Mouse (Mus musculus): ENCODE measurements around the gene Krt26. TPM values are rescaled to one million over a fixed set of nuclear protein-coding genes. Genes with fewer than 3 reads are reported as not detected.

Krt26 gene
- not detected in 2 replicates for polyA plus RNA-seq (2012; rRNA removed)

GRCm38 (mm10) chr11:99337866-99338265, at the start of gene Krt26:
Krt26 (minus strand) TSS chr11:99337966.

GRCm38 (mm10) chr11:99374803-99375202, 37.0 kb upstream of the Krt26 start, which contains the start of gene Krt28:
Krt28 (minus strand) TSS chr11:99374903.

GRCm38 (mm10) chr11:99351004-99351403, 13.2 kb upstream of the Krt26 start, which contains the start of gene Krt27:
Krt27 (minus strand) TSS chr11:99351104.

GRCm38 (mm10) chr11:99322851-99323250, 14.9 kb downstream of the Krt26 start, which contains the start of gene Krt25:
Krt25 (minus strand) TSS chr11:99322951.

GRCm38 (mm10) chr11:99284833-99285312, 52.9 kb downstream of the Krt26 start, which contains the start of gene Krt24:
Krt24 (minus strand) TSS chr11:99285262.

Other genes with a start within 250 kb of the Krt26 start
- 0.39 and 0.40 TPM in 2 replicates for gene Tns4, start 248.7 kb downstream of the Krt26 start, polyA plus RNA-seq (2012; rRNA removed)
- 0.63 and 0.85 TPM in 2 replicates for gene Ccr7, start 182.9 kb downstream of the Krt26 start, polyA plus RNA-seq (2012; rRNA removed)
- 38.1 and 45.5 TPM in 2 replicates for gene Smarce1, start 106.9 kb downstream of the Krt26 start, polyA plus RNA-seq (2012; rRNA removed)
- 0.05 and 0.12 TPM in 2 replicates for gene Krt222, start 93.9 kb downstream of the Krt26 start, polyA plus RNA-seq (2012; rRNA removed)
- not detected in 2 replicates for gene Krt24, start 52.7 kb downstream of the Krt26 start, polyA plus RNA-seq (2012; rRNA removed)
- gene Krt25, start 15.0 kb downstream of the Krt26 start, polyA plus RNA-seq (2012; rRNA removed): 0.03 TPM in 1 of 2 replicates, not detected in the other
- gene Krt27, start 13.1 kb upstream of the Krt26 start, polyA plus RNA-seq (2012; rRNA removed): not detected in 2 replicates
- not detected in 2 replicates for gene Krt28, start 36.9 kb upstream of the Krt26 start, polyA plus RNA-seq (2012; rRNA removed)
- gene Krt10, start 51.4 kb upstream of the Krt26 start, polyA plus RNA-seq (2012; rRNA removed): 1.5 and 1.7 TPM in 2 replicates
- 0.05 TPM in 1 of 2 replicates, not detected in the other for gene Krt12, start 84.3 kb upstream of the Krt26 start, polyA plus RNA-seq (2012; rRNA removed)
- 12.1 and 18.7 TPM in 2 replicates for gene Krt20, start 100.2 kb upstream of the Krt26 start, polyA plus RNA-seq (2012; rRNA removed)
- gene Krt23, start 155.2 kb upstream of the Krt26 start, polyA plus RNA-seq (2012; rRNA removed): 4.7 and 5.5 TPM in 2 replicates
- not detected in 2 replicates for gene Krt39, start 183.4 kb upstream of the Krt26 start, polyA plus RNA-seq (2012; rRNA removed)
- gene Krt40, start 205.2 kb upstream of the Krt26 start, polyA plus RNA-seq (2012; rRNA removed): not detected in 2 replicates
- gene Krtap3-3, start 212.9 kb upstream of the Krt26 start, polyA plus RNA-seq (2012; rRNA removed): not detected in 2 replicates
- not detected in 2 replicates for gene Krtap3-2, start 218.9 kb upstream of the Krt26 start, polyA plus RNA-seq (2012; rRNA removed)
- gene Gm11939, start 221.5 kb upstream of the Krt26 start, polyA plus RNA-seq (2012; rRNA removed): not detected in 2 replicates
- not detected in 2 replicates for gene Krtap3-1, start 228.7 kb upstream of the Krt26 start, polyA plus RNA-seq (2012; rRNA removed)
- not detected in 2 replicates for gene Krtap1-5, start 243.1 kb upstream of the Krt26 start, polyA plus RNA-seq (2012; rRNA removed)
- gene Krtap1-4, start 245.7 kb upstream of the Krt26 start, polyA plus RNA-seq (2012; rRNA removed): not detected in 2 replicates